Mouse (Mus musculus) monocyte, adult 5-6 weeks (primary cell): ENCODE results near the gene Pfdn5. TPM values are rescaled to one million over a fixed set of nuclear protein-coding genes. Genes with fewer than 3 reads are reported as not detected.

Experiments
- ATAC-seq: fragments of 153-309, 156-312 bp; replicated peaks from 2 replicates; pipeline ENCODE4 v1.8.0; 2017; ENCODE audit warnings: mild to moderate bottlenecking; ENCODE audit not compliant: low TSS enrichment, insufficient number of reproducible peaks, severe bottlenecking, poor library complexity, low FRiP score
- total RNA-seq: library from RNA; stranded (forward); fragments of 200-1000, 200-491, 200-594 nt; gene quantifications from 3 replicates; pipeline ENCODE4 v1.2.3, GENCODE M21; 2017

Gene Pfdn5
- 576 to 776 TPM (median 626 TPM) in 3 replicates for total RNA-seq

- ATAC-seq: peak; percentile 96
These were observed at the start of gene Pfdn5 for GRCm38 (mm10) chr15:102326022-102326576. Pfdn5 (plus strand) TSS chr15:102326116.

- ATAC-seq: no peak
These were observed 47.2 kb upstream of the Pfdn5 start for GRCm38 (mm10) chr15:102278726-102279091.

- peak; percentile 79 for ATAC-seq
These were observed 46.7 kb upstream of the Pfdn5 start, which contains the start of gene Mfsd5 for GRCm38 (mm10) chr15:102279092-102279782. Mfsd5 (plus strand) TSS chr15:102279454.

GRCm38 (mm10) chr15:102279783-102280520 lies 46.0 kb upstream of the Pfdn5 start:
- peak; percentile 4; the same call in 1 of the 2 replicates for ATAC-seq

- ATAC-seq: no peak
These were observed 45.3 kb upstream of the Pfdn5 start for GRCm38 (mm10) chr15:102280623-102281022.

GRCm38 (mm10) chr15:102282463-102283292 lies 43.2 kb upstream of the Pfdn5 start:
- no peak for ATAC-seq

GRCm38 (mm10) chr15:102283648-102284047 lies 42.3 kb upstream of the Pfdn5 start:
- no peak for ATAC-seq

GRCm38 (mm10) chr15:102287395-102287794 lies 38.5 kb upstream of the Pfdn5 start:
- ATAC-seq: 0 out of 2 replicates have a peak, but pooled peaks have one; percentile 66

- peak; percentile 100 for ATAC-seq
These were observed 30.1 kb upstream of the Pfdn5 start, which contains the start of gene Espl1 for GRCm38 (mm10) chr15:102295633-102296367. Espl1 (plus strand) TSS chr15:102296266.

- no peak for ATAC-seq
These were observed 29.4 kb upstream of the Pfdn5 start for GRCm38 (mm10) chr15:102296368-102297006.

GRCm38 (mm10) chr15:102302542-102302941 lies 23.4 kb upstream of the Pfdn5 start:
- no peak for ATAC-seq

GRCm38 (mm10) chr15:102308717-102309116 lies 17.2 kb upstream of the Pfdn5 start:
- ATAC-seq: no peak

- ATAC-seq: no peak
These were observed 15.7 kb upstream of the Pfdn5 start for GRCm38 (mm10) chr15:102310074-102310845.

GRCm38 (mm10) chr15:102311489-102311888 lies 14.4 kb upstream of the Pfdn5 start:
- ATAC-seq: peak; percentile 66; the same call in 1 of the 2 replicates

- ATAC-seq: no peak
These were observed 10.6 kb upstream of the Pfdn5 start for GRCm38 (mm10) chr15:102315292-102315691.

- peak; percentile 88 for ATAC-seq
These were observed 9.7 kb upstream of the Pfdn5 start for GRCm38 (mm10) chr15:102316263-102316662.
